Mouse (Mus musculus): ENCODE data around the gene Smoc2. TPM values are rescaled to one million over a fixed set of nuclear protein-coding genes. Genes with fewer than 3 reads are reported as not detected.

Smoc2 gene
- total and polyA plus RNA-seq, 3 experiments = 0.34 TPM; not detected in 2

GRCm38 (mm10) chr17:14397456-14397855 is 118.2 kb downstream of the Smoc2 start:
- Histone ChIP-seq H3K27ac (ENCODE audit: insufficient read depth, low read depth) (no peak overlapping the region), H3K4me1 (ENCODE audit: control insufficient read depth in 1 of 2, insufficient read depth in 2 of 2) (no peaks in the 10 kb centered on the region), H3K79me2 (replicated peaks; ENCODE audit: control insufficient read depth, extremely low read depth, insufficient read depth, poor library complexity, severe bottlenecking) (no peaks in the 10 kb centered on the region), H3K9ac (ENCODE audit: insufficient read depth, low read depth) (no peak overlapping the region), H3K36me3 (replicated peaks in 1 of 2; ENCODE audit: control insufficient read depth in 1 of 2, insufficient read depth in 1 of 2, low read length in 1 of 2) (no peaks in the 10 kb centered on the region), H3K4me3 (replicated peaks in 1 of 3; ENCODE audit: low read depth in 2 of 3, low read length in 2 of 3, poor library complexity in 1 of 3) (no peak overlapping the region), H3K4me2 (ENCODE audit: insufficient read depth, low read depth, poor library complexity, severe bottlenecking) (no peak overlapping the region), H3K9me3 (replicated peaks; ENCODE audit: low read length) (no peaks in the 10 kb centered on the region), H3K27me3 (replicated peaks) (peaks cover 23% of the 10 kb centered on the region)
- no peak for DNase-seq (ENCODE audit: extremely low read depth)
- in situ Hi-C loops (cut with MboI; ENCODE audit: low pct_ligation_motif_present, low pct_unique_long_range_greater_than_20kb, low sequenced_read_pairs) = no loop called here
- dilution Hi-C loops (cut with MboI; ENCODE audit: extremely low pct_ligation_motif_present, extremely low pct_unique_long_range_greater_than_20kb, low sequenced_read_pairs) = no loop called here
- TF ChIP-seq POLR2A (IDR thresholded peaks at IDR 0.05; ENCODE audit: low read depth, low read length) = no peak

GRCm38 (mm10) chr17:14398650-14399424 is 119.5 kb downstream of the Smoc2 start:
- Histone ChIP-seq H3K27me3 (replicated peaks) (peaks cover 32% of the 10 kb centered on the region), H3K79me2 (replicated peaks; ENCODE audit: control insufficient read depth, extremely low read depth, insufficient read depth, poor library complexity, severe bottlenecking) (no peaks in the 10 kb centered on the region), H3K27ac (ENCODE audit: insufficient read depth, low read depth) (no peak overlapping the region), H3K9ac (ENCODE audit: insufficient read depth, low read depth) (no peak overlapping the region), H3K9me3 (replicated peaks; ENCODE audit: low read length) (no peaks in the 10 kb centered on the region), H3K4me2 (ENCODE audit: insufficient read depth, low read depth, poor library complexity, severe bottlenecking) (no peak overlapping the region), H3K36me3 (replicated peaks in 1 of 2; ENCODE audit: control insufficient read depth in 1 of 2, insufficient read depth in 1 of 2, low read length in 1 of 2) (no peaks in the 10 kb centered on the region), H3K4me1 (ENCODE audit: control insufficient read depth in 1 of 2, insufficient read depth in 2 of 2) (no peaks in the 10 kb centered on the region), H3K4me3 (replicated peaks in 1 of 3; ENCODE audit: low read depth in 2 of 3, low read length in 2 of 3, poor library complexity in 1 of 3) (no peak overlapping the region)
- TF ChIP-seq TBP (conservative IDR thresholded peaks at IDR 0.05; ENCODE audit: low read depth, low read length) (no peak), ZMIZ1 (IDR thresholded peaks at IDR 0.05; ENCODE audit: low read depth, low read length) (no peak), E2F4 (IDR thresholded peaks at IDR 0.05; ENCODE audit: insufficient replicate concordance, low read depth, low read length) (no peak), GABPA (IDR thresholded peaks at IDR 0.05; ENCODE audit: insufficient replicate concordance, low read depth, low read length) (no peak), ZNF384 (IDR thresholded peaks at IDR 0.05; ENCODE audit: low read depth, low read length) (no peak), USF1 (IDR thresholded peaks at IDR 0.05; ENCODE audit: low read depth, low read length) (no peak), ZKSCAN1 (IDR thresholded peaks at IDR 0.05; ENCODE audit: borderline replicate concordance, low read depth, low read length) (no peak), MAZ (IDR thresholded peaks at IDR 0.05; ENCODE audit: low read depth, low read length) (no peak), USF2 (conservative IDR thresholded peaks at IDR 0.05; ENCODE audit: low read depth, low read length) (no peak)
- in situ Hi-C loops (cut with MboI; ENCODE audit: low pct_ligation_motif_present, low pct_unique_long_range_greater_than_20kb, low sequenced_read_pairs) = no loop called here
- DNase-seq (ENCODE audit: extremely low read depth) = no peak
- dilution Hi-C loops (cut with MboI; ENCODE audit: extremely low pct_ligation_motif_present, extremely low pct_unique_long_range_greater_than_20kb, low sequenced_read_pairs) = no loop called here

DNA sequence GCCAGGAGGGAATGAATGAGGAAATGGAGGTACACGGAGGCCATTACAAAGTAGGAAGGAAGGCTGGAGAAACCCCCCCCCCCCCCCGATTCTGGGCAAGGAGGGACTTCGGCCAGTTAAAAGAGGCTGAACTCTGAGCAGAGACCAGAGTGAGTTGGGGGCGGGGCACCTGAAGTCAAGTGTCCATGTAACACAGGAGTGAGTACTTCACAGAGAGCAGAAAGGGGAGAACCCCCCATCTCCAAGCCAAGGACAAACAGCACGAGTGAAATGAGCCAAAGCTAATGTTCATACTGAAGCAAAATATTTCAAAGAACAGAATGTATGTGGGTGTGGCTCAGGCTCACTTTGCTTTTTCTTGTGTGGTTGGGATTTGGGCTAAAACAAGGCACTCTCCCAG is 121.7 kb downstream of the Smoc2 start:
- H3K9ac ChIP-seq (ENCODE audit: insufficient read depth, low read depth) = no peak overlapping the region
- in situ Hi-C loops (cut with MboI; ENCODE audit: low pct_ligation_motif_present, low pct_unique_long_range_greater_than_20kb, low sequenced_read_pairs) = no loop called here
- no peak overlapping the region for H3K27ac ChIP-seq (ENCODE audit: insufficient read depth, low read depth)
- TF ChIP-seq EP300 (IDR thresholded peaks at IDR 0.05; ENCODE audit: low read length) (no peak), ZC3H11A (IDR thresholded peaks at IDR 0.05; ENCODE audit: low read depth, low read length) (no peak), MAX (IDR thresholded peaks at IDR 0.05; ENCODE audit: low read length) (no peak), USF1 (IDR thresholded peaks at IDR 0.05; ENCODE audit: low read depth, low read length) (no peak), ZKSCAN1 (IDR thresholded peaks at IDR 0.05; ENCODE audit: borderline replicate concordance, low read depth, low read length) (no peak), NELFE (IDR thresholded peaks at IDR 0.05; ENCODE audit: low read depth, low read length) (no peak), ZMIZ1 (IDR thresholded peaks at IDR 0.05; ENCODE audit: low read depth, low read length) (no peak), MEF2A (IDR thresholded peaks at IDR 0.05; ENCODE audit: borderline replicate concordance, low read depth, low read length) (no peak), POLR2AphosphoS2 (IDR thresholded peaks at IDR 0.05; ENCODE audit: low read depth, low read length) (no peak), ELF1 (IDR thresholded peaks at IDR 0.05; ENCODE audit: low read depth, low read length) (no peak), CTCF (conservative IDR thresholded peaks at IDR 0.05 in 1 of 2, IDR thresholded peaks at IDR 0.05 in 1 of 2; ENCODE audit: low read depth in 2 of 2, low read length in 2 of 2) (no peak), TCF12 (IDR thresholded peaks at IDR 0.05; ENCODE audit: low read depth, low read length) (no peak), UBTF (IDR thresholded peaks at IDR 0.05; ENCODE audit: low read depth, low read length) (no peak), BHLHE40 (IDR thresholded peaks at IDR 0.05; ENCODE audit: low read depth, low read length) (no peak), SIN3A (IDR thresholded peaks at IDR 0.05; ENCODE audit: low read length) (no peak), GABPA (IDR thresholded peaks at IDR 0.05; ENCODE audit: insufficient replicate concordance, low read depth, low read length) (no peak), PAX5 (IDR thresholded peaks at IDR 0.05; ENCODE audit: low read length) (no peak), MAFK (IDR thresholded peaks at IDR 0.05; ENCODE audit: insufficient replicate concordance, low read length) (no peak)
- no peak overlapping the region for H3K4me3 ChIP-seq (replicated peaks in 1 of 3; ENCODE audit: low read depth in 2 of 3, low read length in 2 of 3, poor library complexity in 1 of 3)
- no peaks in the 10 kb centered on the region for H3K79me2 ChIP-seq (replicated peaks; ENCODE audit: control insufficient read depth, extremely low read depth, insufficient read depth, poor library complexity, severe bottlenecking)
- no peak for DNase-seq (ENCODE audit: extremely low read depth)
- H3K4me1 ChIP-seq (ENCODE audit: control insufficient read depth in 1 of 2, insufficient read depth in 2 of 2) = no peaks in the 10 kb centered on the region
- no peaks in the 10 kb centered on the region for H3K36me3 ChIP-seq (replicated peaks in 1 of 2; ENCODE audit: control insufficient read depth in 1 of 2, insufficient read depth in 1 of 2, low read length in 1 of 2)
- H3K9me3 ChIP-seq (replicated peaks; ENCODE audit: low read length) = no peaks in the 10 kb centered on the region
- no peak overlapping the region for H3K4me2 ChIP-seq (ENCODE audit: insufficient read depth, low read depth, poor library complexity, severe bottlenecking)
- dilution Hi-C loops (cut with MboI; ENCODE audit: extremely low pct_ligation_motif_present, extremely low pct_unique_long_range_greater_than_20kb, low sequenced_read_pairs) = no loop called here
- peaks cover 39% of the 10 kb centered on the region for H3K27me3 ChIP-seq (replicated peaks)

All from CH12.LX (cell line).